Mouse (Mus musculus): ENCODE measurements at regions not wholly inside any gene's neighbourhood (a gene's known extent, or its start where the extent isn't known, plus 50 kb on each side); places are given as distances from the start of the nearest gene placed in this dataset.

DNA sequence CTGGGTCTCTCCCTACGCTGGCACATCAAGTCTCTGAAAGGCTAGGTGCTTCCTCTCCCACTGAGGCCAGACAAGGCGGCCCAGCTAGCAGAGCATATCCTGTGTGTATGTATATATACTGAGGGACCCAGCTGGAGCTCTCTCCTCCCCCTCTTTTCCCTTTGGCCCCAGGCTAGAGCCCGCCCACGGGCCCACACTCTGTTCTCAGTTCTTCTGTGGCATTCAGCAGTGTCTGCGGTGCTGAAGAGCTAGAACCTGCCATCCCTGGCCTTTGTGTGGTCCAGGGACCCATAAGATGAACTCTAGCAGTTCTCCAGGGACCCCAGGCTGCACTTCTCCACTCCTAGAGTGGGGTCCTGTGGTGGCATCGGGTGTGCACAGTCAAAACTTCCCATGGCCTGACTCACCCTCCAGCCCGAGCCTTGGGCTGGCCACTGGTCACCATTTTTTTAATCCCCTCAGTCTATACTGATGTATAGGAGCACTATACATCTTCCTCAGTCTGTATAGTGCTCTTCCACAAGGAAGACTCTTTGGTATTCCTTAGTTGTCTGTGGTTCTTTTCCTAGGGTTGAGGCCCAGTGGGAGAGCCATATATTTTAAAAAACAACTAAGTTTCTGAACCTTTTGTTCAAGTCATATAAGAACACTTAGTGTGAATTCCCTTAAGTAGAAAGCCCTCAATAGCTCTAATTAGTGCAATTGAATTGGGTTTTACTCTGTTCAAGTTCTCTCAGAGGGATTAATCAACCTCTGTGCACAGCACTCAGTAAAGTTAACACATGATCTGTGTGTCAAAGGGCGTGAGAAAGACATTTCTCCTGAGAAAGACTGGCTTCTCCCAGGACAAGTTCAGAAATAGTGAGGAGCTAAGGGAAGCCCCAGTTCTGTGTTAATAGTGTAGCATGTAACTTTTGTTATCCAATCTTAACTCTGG, 401.3 kb downstream of the Ipmk start:
- ChIA-PET POLR2A (no interaction called here), CTCF (no interaction called here)

DNA sequence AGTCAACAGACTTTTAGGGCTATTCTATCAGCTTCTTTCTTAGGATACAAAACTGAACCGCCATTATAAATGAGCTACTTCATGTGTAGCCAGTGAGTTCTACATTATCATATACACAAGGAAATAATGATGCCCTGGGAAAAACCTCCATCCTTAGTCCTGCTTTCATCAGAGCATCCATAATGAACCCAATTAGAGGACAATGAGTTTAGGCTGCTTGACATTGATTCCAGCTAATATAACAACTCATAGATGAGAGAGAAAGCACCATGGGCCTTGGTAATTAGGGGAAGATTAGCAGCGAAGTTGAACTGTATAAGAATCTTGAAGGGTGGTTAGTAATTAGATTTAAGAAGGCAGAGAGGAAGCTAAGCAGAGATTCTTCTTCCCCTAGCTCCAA, 405.7 kb downstream of the Ipmk start:
- CTCF ChIA-PET: no interaction called here

DNA sequence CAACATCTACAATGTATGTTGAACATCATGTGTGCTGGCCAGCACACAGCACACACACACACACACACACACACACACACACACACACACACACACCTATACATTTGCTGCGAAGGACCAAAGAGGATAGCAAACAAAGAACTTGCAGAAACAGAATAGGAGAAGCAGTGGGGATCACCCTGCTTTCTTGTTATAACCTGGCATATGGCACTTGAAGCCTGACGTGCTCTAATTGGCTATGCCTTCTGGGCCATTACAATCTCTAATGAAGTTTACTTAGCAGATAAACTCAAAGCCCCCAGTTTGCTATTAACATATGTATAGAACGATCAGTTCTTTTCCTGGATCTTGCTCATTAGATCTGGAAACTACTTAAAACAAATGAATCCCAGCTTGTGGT, 407.2 kb downstream of the Ipmk start:
- CTCF ChIA-PET: no interaction called here

More for the DNA sequence above, 405.7 kb downstream of the Ipmk start:
- POLR2A ChIA-PET: no interaction called here

DNA sequence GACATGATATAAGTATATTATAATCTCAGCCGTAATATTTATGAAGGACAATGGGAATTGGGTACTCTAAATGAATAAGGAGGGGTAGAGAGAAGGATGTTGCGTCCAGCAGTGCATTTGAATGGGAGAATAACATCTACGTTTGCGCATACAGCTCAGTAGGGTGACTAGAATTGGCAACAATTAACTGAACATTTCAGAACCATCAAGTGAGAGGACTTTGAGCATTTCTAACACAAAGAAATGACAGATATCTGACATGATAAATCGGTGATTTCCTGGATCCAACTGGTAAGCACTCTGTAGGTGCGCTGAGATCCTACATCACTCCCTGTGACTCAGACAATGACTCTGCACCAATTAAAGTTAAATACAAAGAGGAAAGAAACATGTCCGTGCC, 431.3 kb downstream of the Ipmk start:
- POLR2A ChIA-PET: no interaction called here
- CTCF ChIA-PET: no interaction called here

More for the DNA sequence above, 407.2 kb downstream of the Ipmk start:
- POLR2A ChIA-PET: no interaction called here

DNA sequence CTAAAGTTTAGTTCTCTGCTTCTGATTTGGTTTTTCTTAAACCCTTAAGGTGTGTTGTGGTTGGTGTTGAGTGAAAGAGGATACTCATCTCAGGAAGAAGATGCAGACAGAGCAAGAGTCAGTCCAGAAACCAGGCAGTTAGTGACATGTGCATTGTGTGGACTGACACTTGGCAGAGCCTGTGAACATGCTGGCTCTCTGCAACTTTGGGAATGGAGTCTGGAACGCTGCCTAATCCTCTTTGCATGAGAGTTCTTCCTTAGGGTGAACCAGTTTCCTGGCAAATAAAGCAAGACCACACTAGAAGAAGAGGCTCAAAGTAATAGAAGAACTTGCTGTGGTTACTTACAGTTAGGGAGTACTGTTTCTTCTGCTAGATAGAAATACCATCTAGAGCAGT, 441.7 kb downstream of the Ipmk start:
- POLR2A ChIA-PET: no interaction called here
- CTCF ChIA-PET: no interaction called here

DNA sequence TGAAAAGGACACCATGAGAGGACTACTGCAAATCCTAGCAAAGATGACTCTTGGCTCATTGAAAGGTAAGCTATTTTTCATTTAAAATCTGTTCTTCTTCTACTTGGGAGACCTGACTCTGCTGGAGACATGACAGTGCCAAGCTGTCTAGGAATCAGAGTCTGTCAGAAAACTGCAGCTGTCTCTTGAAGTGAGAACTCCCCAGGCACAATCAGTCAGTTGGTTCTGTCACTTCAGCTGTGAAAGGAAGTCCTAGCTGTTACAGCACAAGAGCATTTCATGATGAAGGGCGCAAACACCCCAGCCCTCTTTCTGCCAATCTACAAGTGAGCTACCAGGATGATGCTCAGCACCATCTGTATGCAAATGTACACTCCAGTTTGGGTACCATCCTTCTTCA, 442.4 kb downstream of the Ipmk start:
- CTCF ChIA-PET: no interaction called here
- POLR2A ChIA-PET: no interaction called here

DNA sequence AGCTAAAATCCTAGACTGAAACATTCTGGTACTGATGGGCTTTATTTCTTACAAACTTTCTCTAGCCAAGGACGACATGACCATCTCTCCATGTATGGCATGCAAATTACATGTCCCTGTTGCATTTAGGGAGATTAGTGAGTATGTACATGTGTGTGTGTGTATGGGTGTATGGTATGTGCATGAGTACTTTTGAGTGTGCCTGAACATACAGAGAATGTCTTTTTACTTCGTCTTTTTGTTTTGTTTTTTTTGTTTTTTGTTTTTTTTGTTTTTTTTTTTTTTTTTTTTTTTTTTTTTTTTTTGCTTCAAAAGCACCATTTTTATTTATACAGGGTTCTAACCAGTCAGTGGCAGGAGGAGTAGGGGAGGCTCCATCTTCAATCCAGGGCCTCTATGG, 451.1 kb downstream of the Ipmk start:
- CTCF ChIA-PET: no interaction called here
- POLR2A ChIA-PET: no interaction called here

DNA sequence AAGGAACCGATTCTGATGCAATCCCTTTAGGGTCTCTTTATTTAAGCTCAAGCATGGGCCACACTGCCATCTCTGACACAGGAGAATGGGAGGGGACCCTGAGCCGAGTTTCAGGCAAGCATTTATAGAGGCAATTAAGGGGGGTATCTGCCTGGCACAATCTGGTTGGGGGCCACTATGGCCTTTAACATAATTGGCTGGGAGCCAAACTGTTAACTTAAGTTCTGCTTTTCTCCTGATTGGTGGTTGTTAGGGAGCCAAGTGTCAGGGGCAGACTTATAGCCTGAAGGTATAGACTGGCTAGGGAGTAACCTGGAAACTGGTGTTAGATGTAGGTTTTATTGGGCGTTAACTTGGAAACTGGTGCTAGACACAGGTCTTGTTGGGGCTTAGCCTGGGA, 454.9 kb downstream of the Ipmk start:
- POLR2A ChIA-PET: interaction anchor here in 1 of 4 experiments (0.6 kb wide), 1 partner anchor 298 kb away, joined by 4 read pairs; no protein-coding TSS in a partner anchor
- CTCF ChIA-PET: no interaction called here

DNA sequence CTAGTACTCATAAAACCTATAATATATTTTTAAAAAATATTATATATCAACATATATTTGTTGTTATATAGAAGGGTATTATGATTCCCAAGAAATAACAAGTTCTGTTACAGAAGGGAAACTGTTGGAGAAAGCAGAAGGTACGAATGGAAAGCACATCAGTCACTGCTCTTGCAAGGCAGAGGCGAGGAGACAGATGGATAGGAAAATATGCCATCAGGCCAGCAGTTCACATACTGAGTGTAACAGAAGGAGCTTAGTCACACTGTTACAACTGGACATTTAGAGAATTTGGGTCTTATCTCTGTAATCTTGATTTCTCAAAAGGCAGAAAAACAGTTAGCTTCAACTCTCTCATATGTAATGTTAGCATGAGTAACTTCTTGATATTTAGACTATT, 485.1 kb downstream of the Ipmk start:
- POLR2A ChIA-PET: no interaction called here
- CTCF ChIA-PET: no interaction called here

DNA sequence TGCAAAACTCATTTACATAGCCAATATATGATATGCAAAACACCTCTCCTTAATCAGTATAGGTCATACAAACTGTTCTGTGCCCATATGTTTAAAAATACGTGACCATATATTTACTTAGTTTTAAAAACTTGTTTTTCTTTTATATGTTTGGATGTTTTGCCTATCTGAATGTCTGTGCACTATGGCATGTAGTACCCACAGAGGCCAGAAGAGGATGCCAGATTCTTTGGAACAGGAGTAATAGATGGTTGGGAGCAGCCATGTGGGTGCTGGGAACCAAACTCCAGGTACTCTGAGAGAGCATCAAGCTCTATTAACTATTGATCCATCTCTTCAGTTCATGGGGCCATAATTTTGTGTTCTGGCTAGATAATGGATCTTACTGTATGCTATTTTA, 487.5 kb downstream of the Ipmk start:
- ChIA-PET CTCF (no interaction called here), POLR2A (interaction anchor here in 1 of 4 experiments (0.6 kb wide), 1 partner anchor 972 kb away, joined by 3 read pairs; no protein-coding TSS in a partner anchor)

DNA sequence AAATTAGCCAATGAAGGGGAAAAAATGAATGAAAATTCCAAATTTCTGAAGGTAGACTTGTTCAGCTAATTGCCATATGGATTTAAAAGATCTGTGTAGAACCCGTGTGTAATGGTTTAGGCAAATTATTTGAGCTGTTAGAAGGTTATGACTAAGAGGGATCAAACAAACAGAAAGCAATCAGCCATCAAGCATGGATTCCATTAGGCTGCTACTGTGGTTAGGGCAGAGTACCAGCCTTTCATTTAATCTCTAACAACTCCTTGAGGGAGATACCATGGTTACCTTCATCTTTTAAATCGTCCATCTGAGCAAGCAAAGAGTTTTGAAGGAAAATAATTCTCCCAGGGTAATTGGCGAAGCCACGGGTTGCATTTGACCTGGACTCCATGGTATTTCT, 509.5 kb downstream of the Ipmk start:
- POLR2A ChIA-PET: no interaction called here
- CTCF ChIA-PET: interaction anchor here in 3 of 4 experiments (0.6 to 1.8 kb wide), 3 partner anchors 377 to 1405 kb away, joined by 3 to 5 read pairs (median 3); no protein-coding TSS in a partner anchor

DNA sequence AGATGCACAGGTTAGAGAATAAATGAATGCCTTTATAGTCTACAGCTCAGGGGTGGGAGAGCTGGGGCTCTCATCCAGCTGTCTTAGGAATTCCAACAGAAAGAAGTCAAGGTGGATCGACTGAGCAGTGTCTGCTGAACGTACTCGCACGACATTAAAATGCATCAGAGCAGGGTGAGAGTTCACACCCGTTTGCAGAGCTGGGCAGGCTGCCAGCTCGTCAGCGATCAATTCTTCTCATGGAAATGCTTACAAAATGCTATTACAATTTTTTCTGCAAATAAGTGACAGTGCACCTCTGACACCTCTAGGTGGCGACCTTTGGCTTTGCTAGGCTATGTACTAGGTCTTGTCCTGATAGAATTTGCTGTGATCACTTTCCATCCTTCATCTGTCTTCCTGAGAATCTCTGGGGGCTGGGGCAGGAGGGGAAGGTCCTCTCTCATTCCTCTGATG, 510.0 kb downstream of the Ipmk start:
- ChIA-PET POLR2A (no interaction called here), CTCF (interaction anchor here in 3 of 4 experiments (0.6 to 1.8 kb wide), 3 partner anchors 378 to 1405 kb away, joined by 3 to 5 read pairs (median 3); no protein-coding TSS in a partner anchor)

DNA sequence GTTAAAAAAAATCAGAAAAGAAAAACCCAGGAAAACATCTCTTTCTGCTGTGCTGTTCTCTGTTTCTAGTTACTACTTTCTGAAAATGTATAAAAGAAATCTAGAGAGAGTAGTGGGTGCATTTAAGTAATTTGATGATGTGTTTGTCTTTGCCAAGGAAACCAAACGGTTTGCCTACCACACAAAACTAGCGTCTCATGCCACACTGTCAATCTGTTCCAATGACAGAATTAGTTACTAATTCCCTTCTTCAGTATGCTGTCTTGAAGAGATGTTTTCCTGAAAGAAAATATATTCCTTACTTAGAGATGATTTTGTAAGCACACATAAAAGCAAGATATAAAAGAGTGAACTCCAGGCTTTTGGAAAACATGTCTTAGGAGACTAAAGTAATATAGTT, 546.2 kb downstream of the Ipmk start:
- CTCF ChIA-PET: no interaction called here
- POLR2A ChIA-PET: no interaction called here

DNA sequence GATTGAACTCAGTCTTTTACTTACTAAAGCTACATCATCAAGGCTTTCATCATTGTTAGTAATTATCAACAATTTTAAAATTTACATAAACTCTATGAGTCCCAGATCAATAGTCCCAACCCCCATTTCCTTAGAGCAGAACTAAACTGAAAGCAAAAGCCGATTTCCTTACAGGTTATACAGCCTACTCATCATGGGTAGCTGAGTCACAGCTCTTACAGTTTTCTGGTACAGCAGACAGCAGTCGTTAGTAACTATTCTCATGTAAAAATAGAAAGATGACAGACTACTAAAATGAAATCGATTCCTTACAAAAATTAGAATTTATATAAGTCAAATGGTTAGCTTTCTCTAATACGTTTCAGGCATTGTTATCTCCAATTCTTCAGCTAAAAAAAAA, 557.5 kb downstream of the Ipmk start:
- POLR2A ChIA-PET: no interaction called here
- CTCF ChIA-PET: no interaction called here
